Mouse (Mus musculus) kidney, adult 2 months (tissue): ENCODE measurements around the gene Trim2.

Experiments used
- CTCF ChIP-seq: fragments of 200-500 bp; conservative IDR thresholded peaks from 2 replicates; pipeline ENCODE4 v1.5.1; 2011; ENCODE audit warnings: low read depth, mild to moderate bottlenecking, control low read depth, low read length, moderate library complexity, mixed read lengths; ENCODE audit not compliant: insufficient read depth, insufficient read length
- POLR2A ChIP-seq: fragments of 200-500 bp; IDR thresholded peaks from one replicate; pipeline ENCODE4 v1.6.1; 2011; ENCODE audit warnings: low read depth, low read length, control low read depth

DNA sequence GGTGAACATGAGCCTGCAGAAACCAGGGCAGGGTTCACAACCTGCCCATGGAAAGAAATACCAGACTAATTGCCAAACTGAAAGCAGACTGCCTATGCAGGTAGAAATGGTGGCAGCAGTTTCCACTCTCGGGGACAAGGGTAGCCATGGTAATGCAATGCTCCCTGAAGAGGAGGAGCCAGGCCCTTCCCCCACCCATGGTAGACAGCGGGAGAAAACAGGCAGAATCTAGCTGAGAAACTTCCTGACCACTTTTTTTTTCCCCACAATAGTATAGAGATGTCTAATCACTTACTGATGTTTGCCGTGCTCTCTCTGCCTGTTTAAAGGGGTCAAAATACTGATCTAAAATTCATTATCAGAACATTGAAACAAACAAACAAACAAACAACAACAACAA is 17.8 kb upstream of the Trim2 start:
- TF ChIP-seq POLR2A (no peak), CTCF (no peak)
